Mouse (Mus musculus) MEL (cell line): ENCODE results near the gene Arsg.

Experiments
- CHD2 ChIP-seq: IDR thresholded peaks from 2 replicates; pipeline ENCODE4 v1.6.1; 2011; ENCODE audit warnings: low read length, improper control_type of control experiment
- E2F4 ChIP-seq: IDR thresholded peaks from 2 replicates; pipeline ENCODE4 v1.6.1; 2011; ENCODE audit warnings: low read depth, low read length, improper control_type of control experiment, borderline replicate concordance
- NRF1 ChIP-seq: IDR thresholded peaks from 2 replicates; pipeline ENCODE4 v1.6.1; 2014; ENCODE audit warnings: low read depth, mild to moderate bottlenecking, inconsistent platforms, low read length, improper control_type of control experiment, moderate library complexity; ENCODE audit not compliant: poor library complexity, insufficient read depth, severe bottlenecking

GRCm38 (mm10) chr11:109479575-109480285 lies 6.6 kb downstream of the Arsg start:
- TF ChIP-seq E2F4 (no peak), NRF1 (no peak), CHD2 (no peak)
